Mouse (Mus musculus): ENCODE results near the gene St5. TPM values are rescaled to one million over a fixed set of nuclear protein-coding genes. Genes with fewer than 3 reads are reported as not detected.

St5 gene
- polyA plus RNA-seq, 2 experiments, result 45.0 to 56.3 TPM

- H3K4me3 ChIP-seq (replicated peaks; ENCODE audit: low read length), result no peak overlapping the region
- no peak for DNase-seq (ENCODE audit: low spot score)
- no peaks in the 10 kb centered on the region for H3K9me3 ChIP-seq (ENCODE audit: control insufficient read depth, low read length)
- no peak for TF ChIP-seq POLR2A (IDR thresholded peaks at IDR 0.05; ENCODE audit: borderline replicate concordance, extremely low read depth, insufficient read depth, insufficient read length)
- H3K4me1 ChIP-seq (ENCODE audit: control insufficient read depth, insufficient read depth, low read length), result 0 out of 2 replicates have a peak, but pooled peaks cover 2% of the 10 kb centered on the region
- no peak for ATAC-seq (ENCODE audit: low FRiP score, low read depth)
- H3K9ac ChIP-seq (ENCODE audit: low read depth, low read length, severe bottlenecking), result no peak overlapping the region
- WGBS, result 59% methylated on average over 4 of the region's 4 CpGs
- no peak overlapping the region for H3K27ac ChIP-seq (replicated peaks; ENCODE audit: low read depth, low read length)
- peaks cover 3% of the 10 kb centered on the region; the same call in 1 of the 2 replicates for H3K36me3 ChIP-seq (ENCODE audit: control insufficient read depth, insufficient read depth, low read length)
- no peaks in the 10 kb centered on the region for H3K27me3 ChIP-seq (ENCODE audit: control insufficient read depth, insufficient read depth, low read length)
- H3K4me2 ChIP-seq (replicated peaks; ENCODE audit: low read depth, low read length, severe bottlenecking), result no peak overlapping the region
Measured at GRCm38 (mm10) chr7:109562154-109562599, 141.2 kb downstream of the St5 start.

DNA sequence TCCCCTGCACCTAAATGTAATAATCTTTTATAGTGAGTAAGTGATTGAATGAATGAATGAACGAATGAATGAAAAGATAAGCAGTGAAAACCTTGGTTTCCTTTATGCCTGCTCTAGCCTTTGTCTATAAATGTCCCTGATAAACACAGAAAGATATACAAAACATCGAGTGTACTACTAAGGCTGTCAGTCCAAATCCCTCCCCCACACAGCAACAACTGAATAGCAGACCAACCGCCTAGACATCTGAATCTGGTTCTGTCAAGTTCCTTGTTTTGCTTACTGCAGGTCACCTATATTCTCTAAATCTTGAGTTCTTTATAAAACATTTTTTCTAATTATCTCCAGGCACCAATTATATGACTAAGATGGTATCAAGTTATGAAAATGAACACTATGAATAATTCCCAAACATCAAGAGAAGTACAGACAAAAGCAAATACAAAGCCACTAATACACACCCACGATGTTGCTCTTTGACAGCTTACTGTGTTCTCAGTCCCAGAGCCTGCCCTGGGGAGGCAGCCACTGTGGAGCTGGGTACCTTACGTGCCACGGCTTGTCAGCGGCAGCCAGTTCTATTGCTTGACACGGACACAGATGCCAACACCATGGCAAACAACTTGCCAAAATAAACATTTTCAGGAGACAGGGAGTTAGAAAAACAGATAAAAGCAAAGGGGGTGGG, 141.8 kb downstream of the St5 start:
- H3K4me3 ChIP-seq (replicated peaks; ENCODE audit: low read length), result no peak overlapping the region
- H3K36me3 ChIP-seq (ENCODE audit: control insufficient read depth, insufficient read depth, low read length), result peaks cover 2% of the 10 kb centered on the region; the same call in 1 of the 2 replicates
- no peak for ATAC-seq (ENCODE audit: low FRiP score, low read depth)
- no peak for TF ChIP-seq POLR2A (IDR thresholded peaks at IDR 0.05; ENCODE audit: borderline replicate concordance, extremely low read depth, insufficient read depth, insufficient read length)
- no peak overlapping the region for H3K27ac ChIP-seq (replicated peaks; ENCODE audit: low read depth, low read length)
- H3K4me2 ChIP-seq (replicated peaks; ENCODE audit: low read depth, low read length, severe bottlenecking), result no peak overlapping the region
- 0 out of 2 replicates have a peak, but pooled peaks cover 2% of the 10 kb centered on the region for H3K4me1 ChIP-seq (ENCODE audit: control insufficient read depth, insufficient read depth, low read length)
- H3K9ac ChIP-seq (ENCODE audit: low read depth, low read length, severe bottlenecking), result no peak overlapping the region
- 70% methylated on average over 8 of the region's 8 CpGs for WGBS
- DNase-seq (ENCODE audit: low spot score), result no peak
- no peaks in the 10 kb centered on the region for H3K27me3 ChIP-seq (ENCODE audit: control insufficient read depth, insufficient read depth, low read length)
- no peaks in the 10 kb centered on the region for H3K9me3 ChIP-seq (ENCODE audit: control insufficient read depth, low read length)

DNA sequence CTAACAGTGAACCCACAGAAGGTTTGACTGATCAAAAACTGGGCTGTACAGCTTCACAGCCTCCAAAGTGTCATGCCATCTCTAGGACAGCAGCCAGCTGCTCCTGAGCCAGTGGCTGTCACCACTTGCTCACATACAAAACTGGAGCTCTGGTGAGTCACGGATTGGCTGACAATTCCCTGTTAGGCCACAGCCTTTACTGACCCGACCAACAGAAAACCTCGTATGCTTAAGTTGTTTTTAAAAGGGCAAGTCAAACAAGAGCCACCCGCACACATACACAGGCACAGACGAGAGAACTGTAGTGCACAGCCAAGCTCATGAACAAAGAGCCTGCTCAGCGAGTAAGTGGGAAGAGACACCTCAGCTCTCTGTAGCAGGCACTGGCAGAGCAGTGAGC, 143.9 kb downstream of the St5 start:
- Histone ChIP-seq H3K4me2 (replicated peaks; ENCODE audit: low read depth, low read length, severe bottlenecking) (no peak overlapping the region), H3K36me3 (ENCODE audit: control insufficient read depth, insufficient read depth, low read length) (peaks cover 9% of the 10 kb centered on the region), H3K27me3 (ENCODE audit: control insufficient read depth, insufficient read depth, low read length) (no peaks in the 10 kb centered on the region), H3K4me3 (replicated peaks; ENCODE audit: low read length) (no peak overlapping the region), H3K4me1 (ENCODE audit: control insufficient read depth, insufficient read depth, low read length) (0 out of 2 replicates have a peak, but pooled peaks cover 2% of the 10 kb centered on the region), H3K9ac (ENCODE audit: low read depth, low read length, severe bottlenecking) (no peak overlapping the region), H3K27ac (replicated peaks; ENCODE audit: low read depth, low read length) (no peak overlapping the region), H3K9me3 (ENCODE audit: control insufficient read depth, low read length) (no peaks in the 10 kb centered on the region)
- no peak for DNase-seq (ENCODE audit: low spot score)
- 70% methylated on average over 6 of the region's 6 CpGs for WGBS
- ATAC-seq (ENCODE audit: low FRiP score, low read depth), result no peak
- no peak for TF ChIP-seq POLR2A (IDR thresholded peaks at IDR 0.05; ENCODE audit: borderline replicate concordance, extremely low read depth, insufficient read depth, insufficient read length)

DNA sequence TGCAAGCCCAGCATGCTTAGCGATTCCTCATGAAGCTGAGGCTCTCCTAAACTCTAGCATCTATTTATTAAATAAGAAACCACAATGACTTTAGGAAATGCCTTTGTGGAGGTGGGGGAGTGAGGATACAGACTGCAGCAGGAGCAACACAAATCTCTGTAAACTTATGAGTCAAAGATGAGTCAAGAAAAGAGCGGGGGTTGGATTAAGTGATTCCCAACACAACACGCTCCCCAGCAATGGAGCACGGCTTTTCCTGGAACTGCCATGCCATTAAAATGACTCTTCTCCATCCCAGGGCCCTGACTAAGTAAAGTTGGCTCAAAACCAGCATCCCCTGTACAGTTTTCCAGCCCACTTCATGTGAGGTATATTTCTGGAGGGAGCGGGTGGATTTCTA, 156.7 kb downstream of the St5 start:
- no peaks in the 10 kb centered on the region for H3K27me3 ChIP-seq (ENCODE audit: control insufficient read depth, insufficient read depth, low read length)
- H3K36me3 ChIP-seq (ENCODE audit: control insufficient read depth, insufficient read depth, low read length), result peaks cover 58% of the 10 kb centered on the region
- 87% methylated on average over 5 of the region's 5 CpGs for WGBS
- H3K9ac ChIP-seq (ENCODE audit: low read depth, low read length, severe bottlenecking), result no peak overlapping the region
- no peak for DNase-seq (ENCODE audit: low spot score)
- no peak overlapping the region for H3K27ac ChIP-seq (replicated peaks; ENCODE audit: low read depth, low read length)
- no peaks in the 10 kb centered on the region for H3K4me1 ChIP-seq (ENCODE audit: control insufficient read depth, insufficient read depth, low read length)
- no peak overlapping the region for H3K4me2 ChIP-seq (replicated peaks; ENCODE audit: low read depth, low read length, severe bottlenecking)
- H3K4me3 ChIP-seq (replicated peaks; ENCODE audit: low read length), result no peak overlapping the region
- TF ChIP-seq POLR2A (IDR thresholded peaks at IDR 0.05; ENCODE audit: borderline replicate concordance, extremely low read depth, insufficient read depth, insufficient read length), result no peak
- ATAC-seq (ENCODE audit: low FRiP score, low read depth), result no peak
- H3K9me3 ChIP-seq (ENCODE audit: control insufficient read depth, low read length), result no peaks in the 10 kb centered on the region

DNA sequence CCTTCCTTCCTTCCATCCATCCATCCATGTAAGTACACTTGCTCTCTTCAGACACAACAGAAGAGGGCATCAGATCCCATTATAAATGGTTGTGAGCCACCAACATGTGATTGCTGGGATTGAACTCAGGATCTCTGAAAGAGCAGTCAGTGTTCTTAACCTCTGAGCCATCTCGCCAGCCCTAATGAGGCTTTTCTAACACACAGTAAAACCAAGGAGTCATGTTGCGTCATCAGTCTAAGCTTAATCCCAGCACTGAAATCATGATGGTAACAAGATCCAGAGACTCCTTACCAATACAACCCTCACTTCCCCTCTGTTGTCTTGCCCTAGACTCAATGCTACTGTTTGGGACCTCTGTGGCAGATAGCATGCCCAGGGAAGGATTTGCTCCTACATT, 157.2 kb downstream of the St5 start:
- Histone ChIP-seq H3K27ac (replicated peaks; ENCODE audit: low read depth, low read length) (no peak overlapping the region), H3K27me3 (ENCODE audit: control insufficient read depth, insufficient read depth, low read length) (no peaks in the 10 kb centered on the region), H3K9ac (ENCODE audit: low read depth, low read length, severe bottlenecking) (no peak overlapping the region), H3K36me3 (ENCODE audit: control insufficient read depth, insufficient read depth, low read length) (peaks cover 58% of the 10 kb centered on the region), H3K4me2 (replicated peaks; ENCODE audit: low read depth, low read length, severe bottlenecking) (no peak overlapping the region), H3K4me1 (ENCODE audit: control insufficient read depth, insufficient read depth, low read length) (no peaks in the 10 kb centered on the region), H3K4me3 (replicated peaks; ENCODE audit: low read length) (no peak overlapping the region), H3K9me3 (ENCODE audit: control insufficient read depth, low read length) (no peaks in the 10 kb centered on the region)
- ATAC-seq (ENCODE audit: low FRiP score, low read depth), result no peak
- WGBS, result 80% methylated on average over 2 of the region's 2 CpGs
- no peak for DNase-seq (ENCODE audit: low spot score)
- TF ChIP-seq POLR2A (IDR thresholded peaks at IDR 0.05; ENCODE audit: borderline replicate concordance, extremely low read depth, insufficient read depth, insufficient read length), result no peak

Data from limb, embryonic 14.5 days (tissue).